Mouse (Mus musculus) lung, embryonic 14.5 days (tissue): ENCODE measurements at regions not wholly inside any gene's neighbourhood (a gene's known extent, or its start where the extent isn't known, plus 50 kb on each side); places are given as distances from the start of the nearest gene placed in this dataset.

ENCODE experiments used
- ATAC-seq: fragments of 200-750 bp; cut with Nextera tagmentation; 2 replicates; pipeline ENCODE4 v1.8.0; 2017; ENCODE audit warnings: mild to moderate bottlenecking, moderate TSS enrichment, moderate library complexity; ENCODE audit not compliant: insufficient read depth
- DNase-seq: peaks from one replicate; pipeline ENCODE4 v3.0.0-alpha.2; 2015
- H3K27ac ChIP-seq: fragments of 300-500 bp; sonication (generic); 2 replicates; pipeline ENCODE4 v1.5.1; 2014; ENCODE audit warnings: low read depth, mild to moderate bottlenecking, moderate library complexity
- H3K27me3 ChIP-seq: fragments of 300-500 bp; sonication (generic); 2 replicates; pipeline ENCODE4 v1.6.1; 2014; ENCODE audit warnings: low read length, control low read depth; ENCODE audit not compliant: insufficient read depth
- H3K36me3 ChIP-seq: fragments of 300-500 bp; sonication (generic); 2 replicates; pipeline ENCODE4 v1.6.1; 2014; ENCODE audit warnings: control low read depth; ENCODE audit not compliant: insufficient read depth
- H3K4me1 ChIP-seq: fragments of 300-500 bp; sonication (generic); 2 replicates; pipeline ENCODE4 v1.6.1; 2014; ENCODE audit warnings: antibody characterized with exemption, control low read depth; ENCODE audit not compliant: insufficient read depth
- H3K4me2 ChIP-seq: fragments of 300-500 bp; sonication (generic); 2 replicates; pipeline ENCODE4 v1.6.1; 2014; ENCODE audit warnings: mild to moderate bottlenecking
- H3K4me3 ChIP-seq: fragments of 300-500 bp; sonication (generic); 2 replicates; pipeline ENCODE4 v1.5.1; 2014; ENCODE audit warnings: low read depth, low read length
- H3K9ac ChIP-seq: fragments of 300-500 bp; sonication (generic); 2 replicates; pipeline ENCODE4 v1.6.1; 2014
- H3K9me3 ChIP-seq: fragments of 300-500 bp; sonication (generic); 2 replicates; pipeline ENCODE4 v1.6.1; 2016; ENCODE audit warnings: low read depth, low read length, control low read depth
- CTCF ChIP-seq: IDR thresholded peaks from 2 replicates; pipeline ENCODE4 v1.5.1; 2016; ENCODE audit warnings: antibody characterized with exemption, low read depth
- WGBS: fragments of 180-500 bp; shearing (Covaris S2); extraction: QIAGEN DNeasy Blood & Tissue Kit; methylation state at CpG from one replicate; pipeline ENCODE4 v1.1.7; 2014; 5-methylcytosine and 5-hydroxymethylcytosine counted together

DNA sequence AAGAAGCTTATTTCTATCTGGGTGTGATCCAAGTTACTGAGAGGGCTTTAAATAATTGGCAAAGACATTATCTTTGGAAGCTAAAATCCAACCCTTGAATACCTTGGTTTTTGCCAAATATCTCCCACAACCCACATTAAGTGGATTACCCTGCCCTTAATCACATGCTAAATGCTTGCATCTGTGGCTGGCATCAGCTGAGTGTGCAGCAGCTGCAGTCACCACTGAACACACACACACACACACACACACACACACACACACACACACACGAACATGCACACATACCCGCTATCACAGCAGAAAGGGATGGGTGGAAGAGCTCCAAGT is 124.7 kb upstream of the Cpeb2 start:
- no peak overlapping the region for H3K4me3 ChIP-seq
- H3K4me1 ChIP-seq, result no peaks in the 10 kb centered on the region
- H3K4me2 ChIP-seq, result no peak overlapping the region
- no peaks in the 10 kb centered on the region for H3K9me3 ChIP-seq
- H3K9ac ChIP-seq, result no peak overlapping the region
- 82% methylated on average over 2 of the region's 2 CpGs for WGBS
- no peak for ATAC-seq
- no peak for TF ChIP-seq CTCF
- no peaks in the 10 kb centered on the region for H3K36me3 ChIP-seq
- no peak for DNase-seq
- H3K27ac ChIP-seq, result no peak overlapping the region
- H3K27me3 ChIP-seq, result no peaks in the 10 kb centered on the region

DNA sequence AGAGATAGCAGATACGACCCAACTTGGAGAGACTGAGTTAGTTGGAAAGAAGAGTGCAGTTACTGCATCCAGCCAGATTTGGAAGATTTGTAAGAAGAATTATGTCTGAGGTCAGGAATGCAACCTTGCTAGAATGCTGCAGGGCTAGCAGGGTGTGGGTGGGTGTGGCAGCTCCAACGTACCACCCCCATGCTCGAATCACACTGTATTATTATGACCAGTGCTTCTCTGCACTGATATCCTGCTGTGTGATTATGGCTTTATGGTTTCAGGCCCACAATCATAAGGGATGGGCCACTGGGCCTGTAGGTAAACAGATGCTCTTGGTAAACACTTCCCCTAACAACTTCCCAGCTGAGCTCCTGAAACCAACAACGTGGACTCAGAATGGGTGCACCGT is 122.8 kb upstream of the Cpeb2 start:
- ATAC-seq (no peak), DNase-seq (no peak)
- Histone ChIP-seq H3K4me2 (no peak overlapping the region), H3K4me3 (no peak overlapping the region), H3K9ac (no peak overlapping the region), H3K27ac (no peak overlapping the region), H3K4me1 (no peaks in the 10 kb centered on the region), H3K36me3 (no peaks in the 10 kb centered on the region), H3K27me3 (no peaks in the 10 kb centered on the region), H3K9me3 (no peaks in the 10 kb centered on the region)
- 69% methylated on average over 5 of the region's 5 CpGs for WGBS
- TF ChIP-seq CTCF, result no peak

DNA sequence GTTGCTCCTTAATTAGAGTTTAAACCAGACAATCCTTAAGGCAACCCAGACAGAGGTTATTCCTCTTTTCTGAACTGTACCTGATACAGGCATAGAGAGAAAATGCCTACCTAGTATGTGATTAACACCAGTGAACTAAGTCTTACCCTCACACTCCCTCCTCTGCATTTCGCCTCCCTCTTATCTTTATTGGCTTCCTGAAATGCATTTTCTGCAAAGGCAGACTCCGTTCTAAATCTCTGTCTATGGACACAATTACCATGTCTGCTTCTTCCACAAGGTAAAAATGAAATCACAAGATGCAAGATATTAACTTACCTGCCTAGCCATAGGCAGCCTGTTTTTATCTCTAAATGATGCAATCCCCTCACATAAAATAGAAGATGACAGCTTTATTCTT is 121.2 kb upstream of the Cpeb2 start:
- Histone ChIP-seq H3K4me1 (no peaks in the 10 kb centered on the region), H3K36me3 (no peaks in the 10 kb centered on the region), H3K27ac (no peak overlapping the region), H3K9me3 (no peaks in the 10 kb centered on the region), H3K4me2 (no peak overlapping the region), H3K27me3 (no peaks in the 10 kb centered on the region), H3K4me3 (no peak overlapping the region), H3K9ac (no peak overlapping the region)
- DNase-seq (no peak), ATAC-seq (no peak)
- WGBS, result 50% methylated on average over 2 of the region's 2 CpGs
- no peak for TF ChIP-seq CTCF

DNA sequence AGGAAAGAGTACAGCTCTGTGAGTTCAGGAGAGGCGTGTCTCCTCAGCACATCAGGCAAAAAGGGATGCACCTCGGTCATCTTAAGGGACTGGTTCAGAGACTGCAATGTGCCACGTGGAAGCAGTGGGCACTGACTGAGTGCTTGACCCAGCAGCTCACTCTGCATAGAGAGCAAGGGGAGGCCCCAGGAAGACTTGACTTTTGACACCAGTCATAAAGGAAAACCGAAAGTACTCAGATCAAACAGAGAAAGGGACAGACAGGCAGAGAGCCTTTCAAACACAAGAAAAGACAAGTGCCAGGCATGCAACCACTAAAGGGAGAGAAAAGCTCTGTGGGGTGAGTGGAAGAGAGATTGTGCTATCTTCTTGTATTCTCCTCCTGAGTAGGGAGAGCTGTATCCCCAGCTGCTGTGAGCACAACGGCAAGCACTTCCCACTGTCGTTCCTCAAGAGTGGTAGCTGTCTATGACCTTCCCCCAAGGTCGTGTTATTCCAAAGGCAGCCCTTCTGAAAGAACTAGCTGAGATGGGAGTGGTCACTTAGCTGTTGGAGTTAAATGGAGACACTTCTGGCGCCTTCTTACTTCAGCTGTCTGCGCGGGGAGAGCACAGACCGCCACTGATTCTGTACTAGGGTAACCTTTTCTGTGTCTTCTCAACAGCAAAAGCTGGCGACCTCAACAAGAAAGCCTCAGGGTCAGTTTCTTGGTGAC is 119.4 kb upstream of the Cpeb2 start:
- H3K27me3 ChIP-seq, result no peaks in the 10 kb centered on the region
- H3K4me1 ChIP-seq, result no peaks in the 10 kb centered on the region
- no peaks in the 10 kb centered on the region for H3K9me3 ChIP-seq
- no peak overlapping the region for H3K9ac ChIP-seq
- ATAC-seq (no peak), DNase-seq (no peak)
- no peak for TF ChIP-seq CTCF
- H3K4me2 ChIP-seq, result no peak overlapping the region
- 60% methylated on average over 12 of the region's 12 CpGs for WGBS
- no peak overlapping the region for H3K27ac ChIP-seq
- H3K36me3 ChIP-seq, result no peaks in the 10 kb centered on the region
- H3K4me3 ChIP-seq, result no peak overlapping the region

DNA sequence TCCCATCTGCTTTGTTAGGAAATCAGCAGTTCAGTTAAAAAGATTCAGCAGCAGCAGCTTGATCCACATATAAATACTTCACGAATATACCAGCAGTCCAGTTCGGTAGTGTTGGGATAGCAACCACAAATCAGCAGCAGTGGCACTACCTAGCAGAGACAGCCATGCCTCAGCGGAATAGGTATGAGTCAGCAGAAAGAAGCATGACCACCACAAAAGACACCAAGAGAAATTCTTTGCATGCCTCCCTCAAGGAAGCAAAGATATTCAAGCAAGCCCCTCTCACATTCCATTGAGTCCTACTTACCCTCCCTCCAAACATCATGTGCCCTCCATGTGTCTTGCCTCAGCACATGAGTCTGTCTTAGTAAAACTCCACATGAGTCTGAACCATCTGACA is 117.5 kb upstream of the Cpeb2 start:
- DNase-seq (no peak), ATAC-seq (no peak)
- H3K27ac ChIP-seq, result no peak overlapping the region
- no peak for TF ChIP-seq CTCF
- no peak overlapping the region for H3K9ac ChIP-seq
- 89% methylated on average over 3 of the region's 3 CpGs for WGBS
- no peaks in the 10 kb centered on the region for H3K27me3 ChIP-seq
- no peak overlapping the region for H3K4me3 ChIP-seq
- no peaks in the 10 kb centered on the region for H3K9me3 ChIP-seq
- no peaks in the 10 kb centered on the region for H3K4me1 ChIP-seq
- no peak overlapping the region for H3K4me2 ChIP-seq
- no peaks in the 10 kb centered on the region for H3K36me3 ChIP-seq

DNA sequence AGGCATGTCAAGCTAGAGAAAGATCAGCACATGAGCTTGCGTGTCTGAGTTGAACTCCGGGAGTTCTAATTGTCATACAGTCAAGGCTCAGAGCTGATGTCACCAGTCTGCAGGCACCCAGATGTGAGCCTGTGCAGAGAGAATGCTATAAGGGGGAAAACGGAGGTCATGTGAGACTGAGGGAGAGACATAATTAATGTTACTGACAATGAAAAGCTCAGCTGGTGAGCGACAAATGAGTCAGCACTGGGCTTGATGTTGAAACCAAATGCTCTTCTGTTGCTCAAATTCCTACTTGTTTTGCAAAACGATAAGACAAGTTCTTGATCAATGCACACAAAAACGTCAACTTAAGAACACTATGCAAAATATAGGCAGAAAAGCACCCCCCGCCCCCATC is 116.1 kb upstream of the Cpeb2 start:
- H3K36me3 ChIP-seq, result no peaks in the 10 kb centered on the region
- no peaks in the 10 kb centered on the region for H3K4me1 ChIP-seq
- H3K27ac ChIP-seq, result no peak overlapping the region
- no peaks in the 10 kb centered on the region for H3K27me3 ChIP-seq
- no peak overlapping the region for H3K9ac ChIP-seq
- DNase-seq, result no peak
- no peak for TF ChIP-seq CTCF
- no peaks in the 10 kb centered on the region for H3K9me3 ChIP-seq
- H3K4me2 ChIP-seq, result no peak overlapping the region
- no peak overlapping the region for H3K4me3 ChIP-seq
- no peak for ATAC-seq
- WGBS, result 58% methylated on average over 7 of the region's 7 CpGs

DNA sequence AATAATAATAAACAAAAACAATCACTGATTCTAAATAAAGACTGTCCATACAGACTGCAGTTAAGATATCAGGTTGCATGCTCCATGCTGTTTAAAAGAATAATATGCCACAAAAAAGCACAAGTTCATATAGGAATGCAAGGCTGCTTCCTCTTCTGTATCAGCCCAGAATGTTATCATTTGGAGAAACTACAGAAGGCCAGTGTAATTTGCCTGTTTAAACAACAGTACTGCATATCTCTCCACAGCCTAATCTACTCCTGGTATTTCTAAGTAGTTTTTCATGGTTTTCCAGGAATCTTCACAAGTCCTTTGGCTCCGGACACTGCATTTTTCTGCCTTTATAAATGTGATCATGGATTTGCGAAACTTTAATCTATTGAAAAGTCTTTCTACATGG is 111.9 kb upstream of the Cpeb2 start:
- Histone ChIP-seq H3K4me2 (no peak overlapping the region), H3K4me1 (no peaks in the 10 kb centered on the region), H3K36me3 (no peaks in the 10 kb centered on the region), H3K27me3 (no peaks in the 10 kb centered on the region), H3K4me3 (no peak overlapping the region), H3K9me3 (no peaks in the 10 kb centered on the region), H3K27ac (no peak overlapping the region), H3K9ac (no peak overlapping the region)
- no peak for TF ChIP-seq CTCF
- ATAC-seq (no peak), DNase-seq (peak; percentile 14)
- WGBS, result 62% methylated on average over 2 of the region's 2 CpGs

DNA sequence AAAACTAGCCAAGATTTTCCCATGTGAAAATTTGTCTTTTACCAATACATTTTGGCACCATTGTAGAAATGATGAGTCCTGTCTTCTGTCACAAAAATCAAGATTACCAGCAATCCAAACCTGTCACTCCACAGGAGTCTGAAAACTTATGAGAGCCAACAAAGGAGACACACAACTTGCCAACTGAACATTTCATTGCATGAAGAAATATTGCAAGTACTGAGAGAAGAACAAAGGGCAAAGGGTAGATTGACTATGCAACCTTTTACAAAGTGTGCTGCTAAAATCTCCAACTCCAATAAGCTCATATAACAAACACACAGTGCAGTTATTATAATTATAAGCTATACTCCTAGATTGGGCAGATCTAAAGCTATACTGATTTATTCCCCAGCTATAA is 108.7 kb upstream of the Cpeb2 start:
- ATAC-seq (no peak), DNase-seq (no peak)
- Histone ChIP-seq H3K27ac (no peak overlapping the region), H3K9ac (no peak overlapping the region), H3K4me2 (no peak overlapping the region), H3K4me1 (no peaks in the 10 kb centered on the region), H3K9me3 (no peaks in the 10 kb centered on the region), H3K36me3 (no peaks in the 10 kb centered on the region), H3K27me3 (no peaks in the 10 kb centered on the region), H3K4me3 (no peak overlapping the region)
- TF ChIP-seq CTCF, result no peak
